Mouse (Mus musculus) heart, postnatal 4 days (tissue): ENCODE results near the gene Hnrnpl. TPM values are rescaled to one million over a fixed set of nuclear protein-coding genes. Genes with fewer than 3 reads are reported as not detected.

Source experiments
- total RNA-seq, 2 experiments: library from RNA; stranded (reverse); gene quantifications; 2 replicates each; pipeline ENCODE4 v1.2.3; 2021

Gene Hnrnpl
- total RNA-seq, 2 experiments from 2014 or later = 549 to 557 TPM

Other genes starting within 250 kb of the Hnrnpl start
- 10 to 100 TPM; 49.2 to 50.5 TPM for gene Samd4b, start 210.4 kb upstream of the Hnrnpl start, total RNA-seq
- gene Pak4, start 210.4 kb upstream of the Hnrnpl start, total RNA-seq = 10 to 100 TPM; 21.6 to 22.1 TPM
- not detected for gene Acp7, start 177.2 kb upstream of the Hnrnpl start, total RNA-seq
- gene Fbxo27, start 115.7 kb upstream of the Hnrnpl start, total RNA-seq = 1 to 10 TPM; 2.2 TPM
- gene Fbxo17, start 91.7 kb upstream of the Hnrnpl start, total RNA-seq = 1 to 10 TPM; 2.6 to 4.2 TPM
- gene Mrps12, start 66.7 kb upstream of the Hnrnpl start, total RNA-seq = 10 to 100 TPM; 44.5 to 45.9 TPM
- 10 to 100 TPM; 19.3 to 19.9 TPM for gene Sars2, start 66.5 kb upstream of the Hnrnpl start, total RNA-seq
- gene Ccer2, start 52.4 kb upstream of the Hnrnpl start, total RNA-seq = not detected
- gene Sirt2, start 41.8 kb upstream of the Hnrnpl start, total RNA-seq = 10 to 100 TPM; 56.4 to 58.3 TPM
- 10 to 100 TPM; 14.4 to 14.5 TPM for gene Nfkbib, start 41.0 kb upstream of the Hnrnpl start, total RNA-seq
- gene Rinl, start 19.6 kb upstream of the Hnrnpl start, total RNA-seq = 1 to 10 TPM; 1.1 to 1.8 TPM
- gene Ech1, start 16.7 kb downstream of the Hnrnpl start, total RNA-seq = 100 to 1,000 TPM; 647 to 783 TPM
- 10 to 100 TPM; 17.8 to 20.8 TPM for gene Lgals4, start 25.3 kb downstream of the Hnrnpl start, total RNA-seq
- 1 to 10 TPM; 1.4 to 4.4 TPM for gene Lgals7, start 55.3 kb downstream of the Hnrnpl start, total RNA-seq
- under 1 TPM; 0.31 to 0.83 TPM for gene Capn12, start 72.9 kb downstream of the Hnrnpl start, total RNA-seq
- 100 to 1,000 TPM; 224 to 231 TPM for gene Actn4, start 153.8 kb downstream of the Hnrnpl start, total RNA-seq
- 100 to 1,000 TPM; 205 to 208 TPM for gene Eif3k, start 173.3 kb downstream of the Hnrnpl start, total RNA-seq
- 1 to 10 TPM; 1.6 to 2.0 TPM for gene Map4k1, start 173.5 kb downstream of the Hnrnpl start, total RNA-seq